Mouse (Mus musculus) embryonic fibroblast, embryonic 13.5 days (primary cell): ENCODE measurements around the gene Olfr96. TPM values are rescaled to one million over a fixed set of nuclear protein-coding genes. Genes with fewer than 3 reads are reported as not detected.

Experiments used
- H3K27ac ChIP-seq: 2 replicates; pipeline ENCODE4 v1.5.1; 2012; ENCODE audit warnings: low read length, control low read depth, inconsistent platforms; ENCODE audit not compliant: insufficient read depth
- H3K4me1 ChIP-seq: 2 replicates; pipeline ENCODE4 v1.6.1; 2011; ENCODE audit warnings: low read length; ENCODE audit not compliant: control insufficient read depth, insufficient read depth
- H3K4me3 ChIP-seq: 2 replicates; pipeline ENCODE4 v1.5.1; 2011; ENCODE audit warnings: mild to moderate bottlenecking, control low read depth, low read length; ENCODE audit not compliant: insufficient read depth
- CTCF ChIP-seq: IDR thresholded peaks from 2 replicates; pipeline ENCODE4 v1.5.1; 2011; ENCODE audit warnings: mild to moderate bottlenecking, control low read depth, low read length, moderate library complexity, borderline replicate concordance; ENCODE audit not compliant: insufficient read depth
- POLR2A ChIP-seq: IDR thresholded peaks from 2 replicates; pipeline ENCODE4 v1.6.1; 2011; ENCODE audit warnings: low read depth, mild to moderate bottlenecking, control low read depth, low read length, moderate library complexity
- polyA plus RNA-seq: library from polyadenylated mRNA; stranded (reverse); fragments of >200 nt; gene quantifications from 2 replicates; pipeline ENCODE4 v1.2.4, GENCODE M21; 2011; ENCODE audit warnings: low read depth; ENCODE audit not compliant: missing spikeins, insufficient read length

Gene Olfr96
- polyA plus RNA-seq, 1 experiment = not detected

DNA sequence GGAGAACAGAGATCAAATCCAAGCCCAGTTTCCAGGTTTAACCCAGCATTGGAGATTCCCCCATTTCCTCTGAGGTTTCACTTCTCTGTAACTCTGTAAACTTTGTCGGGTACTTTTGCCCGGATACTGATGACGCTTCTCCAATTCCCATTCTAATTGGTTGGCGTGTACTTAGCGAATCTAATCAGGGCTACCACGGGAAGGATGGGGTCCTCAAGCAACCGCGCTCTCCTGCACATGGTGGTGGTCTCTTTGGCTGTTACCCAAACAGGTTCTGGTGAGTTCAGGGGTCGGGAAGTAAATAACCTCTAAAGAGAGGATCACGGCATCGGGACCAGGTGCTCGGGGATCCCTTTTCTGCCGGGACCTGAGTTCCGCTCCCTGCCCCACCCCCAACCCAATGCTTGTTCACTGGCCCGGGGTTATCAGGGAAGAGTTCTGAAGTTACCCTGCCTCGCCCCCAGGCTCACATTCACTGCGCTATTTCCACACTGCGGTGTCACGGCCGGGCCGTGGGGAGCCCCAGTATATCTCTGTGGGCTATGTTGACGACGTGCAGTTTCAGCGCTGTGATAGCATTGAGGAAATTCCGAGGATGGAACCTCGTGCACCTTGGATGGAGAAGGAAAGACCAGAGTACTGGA lies 50.2 kb downstream of the Olfr96 start, which contains the start of gene H2-M3:
TSS of gene H2-M3 (plus strand) at position 163 of the 644 bp plus-strand sequence.
- Histone ChIP-seq H3K4me3 (peak within 1 kb of the TSS; percentile 95), H3K27ac (no peak within 1 kb of the TSS), H3K4me1 (peaks cover 2% of the 10 kb centered on the region; the same call in 1 of the 2 replicates)
- TF ChIP-seq POLR2A = no peak
- TF ChIP-seq CTCF = no peak

DNA sequence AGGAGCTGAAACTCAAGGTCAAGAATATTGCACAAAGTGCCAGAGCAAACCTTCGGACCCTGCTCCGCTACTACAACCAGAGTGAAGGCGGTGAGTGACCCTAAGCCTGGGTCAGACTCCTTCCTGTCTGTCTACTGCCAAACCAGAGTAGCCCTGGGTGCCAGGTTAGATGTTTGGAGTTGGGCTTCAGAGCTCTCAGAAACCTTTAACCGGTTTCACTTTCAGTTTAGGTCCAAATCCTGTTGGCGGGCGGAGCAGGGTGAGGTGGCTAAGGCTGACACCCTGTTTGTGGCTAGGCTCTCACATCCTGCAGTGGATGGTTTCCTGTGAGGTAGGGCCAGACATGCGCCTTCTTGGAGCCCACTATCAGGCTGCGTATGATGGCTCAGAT lies 50.8 kb downstream of the Olfr96 start:
- Histone ChIP-seq H3K4me1 (peaks cover 5% of the 10 kb centered on the region), H3K27ac (no peak overlapping the region), H3K4me3 (peak overlapping the region; percentile 95)
- TF ChIP-seq POLR2A = no peak
- TF ChIP-seq CTCF = no peak

DNA sequence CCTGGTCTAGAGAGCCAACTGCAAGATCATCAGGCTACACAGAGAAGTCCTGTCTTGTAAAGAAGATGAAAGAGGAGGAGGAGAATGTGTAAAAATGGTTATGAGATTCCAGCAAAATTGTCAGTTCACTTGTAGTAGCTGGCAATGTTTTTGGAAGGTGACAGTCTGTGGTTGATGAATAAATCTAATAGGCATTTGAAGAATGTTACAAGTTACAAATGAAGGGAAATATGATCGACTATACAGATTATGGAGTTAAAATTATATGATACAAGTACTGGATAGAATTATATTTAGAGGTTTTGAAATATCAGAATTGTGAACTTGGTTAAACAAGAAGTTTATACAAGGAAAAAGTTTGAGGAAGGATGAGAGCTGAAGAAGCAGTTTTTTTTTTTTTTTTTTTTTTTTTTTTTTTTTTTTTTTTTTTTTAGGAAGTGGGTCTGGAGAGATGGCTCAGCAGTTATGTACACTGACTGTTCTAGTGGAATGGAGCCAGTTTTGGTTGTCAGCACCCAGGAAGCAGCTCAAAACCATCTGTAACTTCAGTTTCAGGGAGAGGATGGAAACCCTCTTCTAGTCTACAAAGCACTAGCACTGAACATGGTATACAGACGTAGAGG lies 55.8 kb downstream of the Olfr96 start:
- no peak overlapping the region for H3K27ac ChIP-seq
- H3K4me3 ChIP-seq = no peak overlapping the region
- peaks cover 5% of the 10 kb centered on the region for H3K4me1 ChIP-seq
- no peak for TF ChIP-seq CTCF
- no peak for TF ChIP-seq POLR2A

Other genes starting within 250 kb of the Olfr96 start
- gene 2410137M14Rik, start 238.9 kb upstream of the Olfr96 start, polyA plus RNA-seq = not detected in 2 replicates
- gene H2-M5, start 230.6 kb upstream of the Olfr96 start, polyA plus RNA-seq = 0.51 and 1.1 TPM in 2 replicates
- 67.2 and 80.0 TPM in 2 replicates for gene Zfp57, start 219.0 kb upstream of the Olfr96 start, polyA plus RNA-seq
- gene Mog, start 196.7 kb upstream of the Olfr96 start, polyA plus RNA-seq = not detected in 2 replicates
- gene Gabbr1, start 174.2 kb upstream of the Olfr96 start, polyA plus RNA-seq = 49.1 and 56.8 TPM in 2 replicates
- not detected in 2 replicates for gene Olfr90, start 131.6 kb upstream of the Olfr96 start, polyA plus RNA-seq
- gene Olfr91, start 121.9 kb upstream of the Olfr96 start, polyA plus RNA-seq = not detected in 2 replicates
- not detected in 2 replicates for gene Olfr92, start 100.1 kb upstream of the Olfr96 start, polyA plus RNA-seq
- not detected in 2 replicates for gene Olfr93, start 58.7 kb upstream of the Olfr96 start, polyA plus RNA-seq
- gene Ubd, start 26.3 kb upstream of the Olfr96 start, polyA plus RNA-seq = not detected in 2 replicates
- gene Olfr94, start 19.2 kb upstream of the Olfr96 start, polyA plus RNA-seq = not detected in 2 replicates
- not detected in 2 replicates for gene Olfr95, start 7.0 kb upstream of the Olfr96 start, polyA plus RNA-seq
- not detected in 2 replicates for gene Olfr97, start 17.2 kb downstream of the Olfr96 start, polyA plus RNA-seq
- gene Olfr98, start 43.6 kb downstream of the Olfr96 start, polyA plus RNA-seq = not detected in 2 replicates
- 5.3 and 5.7 TPM in 2 replicates for gene H2-M3, start 50.1 kb downstream of the Olfr96 start, polyA plus RNA-seq
- gene Olfr99, start 63.3 kb downstream of the Olfr96 start, polyA plus RNA-seq = not detected in 2 replicates
- not detected in 2 replicates for gene Olfr101, start 84.2 kb downstream of the Olfr96 start, polyA plus RNA-seq
- not detected in 2 replicates for gene Olfr102, start 96.9 kb downstream of the Olfr96 start, polyA plus RNA-seq
- gene Olfr103, start 119.6 kb downstream of the Olfr96 start, polyA plus RNA-seq = not detected in 2 replicates
- gene Olfr104-ps, start 139.4 kb downstream of the Olfr96 start, polyA plus RNA-seq = not detected in 2 replicates
- not detected in 2 replicates for gene Olfr105-ps, start 158.9 kb downstream of the Olfr96 start, polyA plus RNA-seq
- gene Olfr106-ps, start 170.2 kb downstream of the Olfr96 start, polyA plus RNA-seq = not detected in 2 replicates
- not detected in 2 replicates for gene Olfr107, start 179.1 kb downstream of the Olfr96 start, polyA plus RNA-seq
- not detected in 2 replicates for gene Olfr108, start 225.3 kb downstream of the Olfr96 start, polyA plus RNA-seq
- gene Olfr109, start 238.8 kb downstream of the Olfr96 start, polyA plus RNA-seq = not detected in 2 replicates